Mouse (Mus musculus): ENCODE results near the gene Tctex1d4. TPM values are rescaled to one million over a fixed set of nuclear protein-coding genes. Genes with fewer than 3 reads are reported as not detected.
A peak's percentile ranks its signal among the peaks of the same experiment; 100 is the strongest.

Gene Tctex1d4
- not detected for total RNA-seq (2021)
- long read RNA-seq, experiment 1: 0 reads
- long read RNA-seq, experiment 2: 0 reads

- no peak for DNase-seq
Measured at GRCm38 (mm10) chr4:117126675-117127290, at the start of gene Tctex1d4. Gene Tctex1d4 (plus strand): TSS chr4:117126794.

- peak; percentile 38 to 49 for DNase-seq
Measured at GRCm38 (mm10) chr4:117087948-117088640, 38.5 kb upstream of the Tctex1d4 start.

GRCm38 (mm10) chr4:117090586-117090985 lies 36.0 kb upstream of the Tctex1d4 start:
- DNase-seq: no peak

- DNase-seq: no peak
Measured at GRCm38 (mm10) chr4:117094626-117095361, 31.8 kb upstream of the Tctex1d4 start.

GRCm38 (mm10) chr4:117095551-117096452 lies 30.8 kb upstream of the Tctex1d4 start, which contains the start of gene Ptch2:
Gene Ptch2 (plus strand): TSS chr4:117096075.
- DNase-seq: peak; percentile 58 to 82

GRCm38 (mm10) chr4:117096666-117097065 lies 29.9 kb upstream of the Tctex1d4 start:
- DNase-seq: peak in 1 of 2 experiments; percentile 44

- DNase-seq: no peak
Measured at GRCm38 (mm10) chr4:117097969-117098763, 28.4 kb upstream of the Tctex1d4 start.

- DNase-seq: no peak
Measured at GRCm38 (mm10) chr4:117098764-117099036, 27.9 kb upstream of the Tctex1d4 start.

- DNase-seq: no peak
Measured at GRCm38 (mm10) chr4:117100036-117100435, 26.6 kb upstream of the Tctex1d4 start.

GRCm38 (mm10) chr4:117101218-117101617 lies 25.4 kb upstream of the Tctex1d4 start:
- DNase-seq: peak in 1 of 2 experiments; percentile 66

GRCm38 (mm10) chr4:117104672-117105071 lies 21.9 kb upstream of the Tctex1d4 start:
- DNase-seq: no peak

- DNase-seq: peak; percentile 29
Measured at GRCm38 (mm10) chr4:117105127-117105526, 21.5 kb upstream of the Tctex1d4 start.

- no peak for DNase-seq
Measured at GRCm38 (mm10) chr4:117107813-117108523, 18.6 kb upstream of the Tctex1d4 start.

- no peak for DNase-seq
Measured at GRCm38 (mm10) chr4:117108524-117108849, 18.1 kb upstream of the Tctex1d4 start.

GRCm38 (mm10) chr4:117109330-117109729 lies 17.3 kb upstream of the Tctex1d4 start:
- no peak for DNase-seq

GRCm38 (mm10) chr4:117110249-117110648 lies 16.3 kb upstream of the Tctex1d4 start:
- DNase-seq: no peak

- no peak for DNase-seq
Measured at GRCm38 (mm10) chr4:117110985-117111384, 15.6 kb upstream of the Tctex1d4 start.

GRCm38 (mm10) chr4:117113237-117113636 lies 13.4 kb upstream of the Tctex1d4 start:
- no peak for DNase-seq

GRCm38 (mm10) chr4:117115592-117115991 lies 11.0 kb upstream of the Tctex1d4 start:
- DNase-seq: no peak

GRCm38 (mm10) chr4:117117931-117118330 lies 8.7 kb upstream of the Tctex1d4 start:
- DNase-seq: no peak

- DNase-seq: no peak
Measured at GRCm38 (mm10) chr4:117119636-117120035, 7.0 kb upstream of the Tctex1d4 start.
